Mouse (Mus musculus): ENCODE results near the gene Adam15. TPM values are rescaled to one million over a fixed set of nuclear protein-coding genes. Genes with fewer than 3 reads are reported as not detected.

Adam15 gene
- total RNA-seq, 2 experiments from 2014 or later: 35.8 to 49.8 TPM

DNA sequence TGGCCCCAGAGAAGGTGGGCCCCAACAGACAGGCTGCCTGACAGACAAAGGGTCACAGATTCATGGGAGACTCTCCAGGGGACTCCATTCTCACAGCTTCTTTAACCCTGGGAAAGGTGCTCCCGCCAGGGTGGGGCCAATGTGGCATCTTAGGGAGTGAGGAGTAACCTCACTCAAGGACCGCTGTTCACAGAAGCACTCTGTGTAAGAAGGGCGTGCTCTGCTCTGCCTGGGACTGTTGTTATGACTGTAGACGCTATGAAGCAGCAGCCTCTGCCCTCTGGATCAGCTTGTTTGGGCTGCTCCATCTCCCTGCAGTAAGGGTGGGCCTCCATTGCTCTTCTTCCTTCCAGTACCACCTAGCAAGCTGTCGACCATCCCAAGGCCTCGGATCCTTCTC lies 45.4 kb downstream of the Adam15 start:
- ATAC-seq (replicated peaks; ENCODE audit: poor library complexity): no peak

DNA sequence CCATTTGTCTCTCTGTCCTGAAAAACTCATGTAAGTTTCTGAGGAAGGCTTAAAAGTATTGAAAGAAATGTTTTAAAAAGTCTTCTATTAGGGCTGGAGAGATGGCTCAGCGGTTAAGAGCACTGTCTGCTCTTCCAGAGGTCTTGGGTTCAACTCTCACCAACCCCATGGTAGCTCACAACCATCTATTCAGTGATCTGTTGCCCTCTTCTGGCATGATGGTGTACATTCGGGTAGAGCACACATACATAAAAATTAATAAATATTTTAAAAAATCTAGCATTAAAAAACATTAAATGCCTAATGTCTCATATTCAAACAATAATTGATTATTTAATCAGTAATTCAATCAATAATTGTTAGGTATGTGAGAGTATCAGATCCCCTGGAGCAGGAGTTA lies 49.3 kb downstream of the Adam15 start:
- no peak for ATAC-seq (replicated peaks; ENCODE audit: poor library complexity)

DNA sequence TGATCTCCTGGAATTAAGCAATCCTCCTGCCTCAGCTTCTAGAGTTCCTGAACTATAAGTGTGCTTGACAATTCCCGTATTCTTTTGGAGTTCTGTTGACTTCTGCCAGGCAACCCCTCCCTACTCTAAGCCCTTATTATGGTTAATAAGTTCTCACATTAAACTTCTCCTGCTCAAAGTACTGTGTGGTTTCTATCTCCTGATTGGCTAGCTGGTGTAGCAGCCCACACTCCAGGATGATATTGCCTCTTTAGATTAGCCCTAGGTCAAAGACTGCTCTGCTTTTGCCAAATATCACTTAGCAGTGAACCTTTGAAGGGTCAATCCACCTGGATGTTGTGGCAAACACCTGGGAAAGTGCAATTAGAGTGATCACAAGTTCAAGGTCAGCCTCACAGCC lies 49.7 kb downstream of the Adam15 start:
- no peak for ATAC-seq (replicated peaks; ENCODE audit: poor library complexity)

DNA sequence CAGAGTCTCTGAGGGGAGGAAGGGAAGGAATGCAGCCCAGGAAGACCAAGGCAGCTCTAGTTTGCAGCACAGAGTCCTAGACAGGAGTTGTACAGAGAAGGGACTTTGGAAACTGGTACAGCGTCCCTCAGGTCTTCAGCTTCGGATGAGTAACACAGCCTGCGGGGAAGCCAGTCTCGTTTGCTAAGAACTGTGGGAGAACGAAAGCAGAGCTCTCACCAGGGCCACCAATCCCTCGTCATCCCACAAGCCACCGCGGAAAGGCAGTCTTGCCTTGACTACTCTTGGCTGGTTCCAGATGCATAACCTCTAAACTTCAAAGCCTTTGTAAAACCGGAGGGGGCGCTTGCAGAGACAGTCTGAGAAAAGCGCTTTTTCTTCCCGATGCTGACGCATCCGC lies 50.3 kb downstream of the Adam15 start:
- peak; percentile 20; the same call in 1 of the 2 replicates for ATAC-seq (replicated peaks; ENCODE audit: poor library complexity)

DNA sequence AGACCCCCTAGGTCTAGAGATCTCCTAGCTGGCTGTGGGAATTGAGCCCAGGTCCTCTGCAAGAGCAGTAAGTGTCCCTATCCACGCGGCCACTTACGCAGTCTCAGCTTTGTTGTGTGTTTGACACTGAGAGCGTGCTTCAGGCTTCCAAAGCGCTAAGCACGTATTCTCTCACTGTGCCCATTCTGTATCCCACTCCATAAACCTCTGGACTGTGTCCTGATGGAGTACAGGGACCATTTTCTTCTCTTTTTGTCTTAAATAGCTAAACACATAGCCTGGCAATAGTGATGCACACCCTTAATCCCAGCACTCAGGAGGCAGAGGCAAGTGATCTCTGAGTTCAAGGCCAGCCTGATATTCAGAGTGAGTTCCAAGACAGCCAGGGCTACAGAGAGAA lies 50.9 kb downstream of the Adam15 start:
- no peak for ATAC-seq (replicated peaks; ENCODE audit: poor library complexity)

DNA sequence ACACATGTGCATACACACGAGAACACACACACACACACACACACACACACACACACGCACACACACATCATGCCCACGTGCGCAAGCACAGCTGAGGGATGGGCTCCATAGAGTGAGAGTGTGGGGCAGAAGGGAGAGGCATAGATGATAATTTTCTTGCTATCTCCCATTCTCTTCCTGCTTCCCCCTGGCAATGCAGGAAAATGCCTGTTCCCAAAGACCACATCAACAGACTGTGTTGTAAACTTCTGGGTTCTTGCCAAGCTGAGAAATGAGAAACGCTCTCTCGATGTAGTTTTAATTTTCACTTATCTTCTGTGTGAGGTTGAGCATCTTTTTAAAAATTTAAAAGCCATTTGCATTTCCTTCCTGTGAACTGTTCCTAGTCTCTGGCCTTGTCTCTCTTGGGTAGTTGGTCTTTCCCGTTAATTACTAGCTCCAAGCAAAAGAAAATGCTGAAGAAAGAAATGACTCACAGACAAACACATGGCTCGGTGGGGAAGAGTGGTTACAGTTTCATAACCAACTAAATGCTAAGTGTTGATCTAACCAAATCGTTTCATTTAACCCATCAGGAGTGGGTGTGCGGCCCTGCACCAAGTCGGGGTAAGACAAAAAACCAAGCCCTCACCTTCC lies 52.9 kb downstream of the Adam15 start:
- no peak for ATAC-seq (replicated peaks; ENCODE audit: poor library complexity)

DNA sequence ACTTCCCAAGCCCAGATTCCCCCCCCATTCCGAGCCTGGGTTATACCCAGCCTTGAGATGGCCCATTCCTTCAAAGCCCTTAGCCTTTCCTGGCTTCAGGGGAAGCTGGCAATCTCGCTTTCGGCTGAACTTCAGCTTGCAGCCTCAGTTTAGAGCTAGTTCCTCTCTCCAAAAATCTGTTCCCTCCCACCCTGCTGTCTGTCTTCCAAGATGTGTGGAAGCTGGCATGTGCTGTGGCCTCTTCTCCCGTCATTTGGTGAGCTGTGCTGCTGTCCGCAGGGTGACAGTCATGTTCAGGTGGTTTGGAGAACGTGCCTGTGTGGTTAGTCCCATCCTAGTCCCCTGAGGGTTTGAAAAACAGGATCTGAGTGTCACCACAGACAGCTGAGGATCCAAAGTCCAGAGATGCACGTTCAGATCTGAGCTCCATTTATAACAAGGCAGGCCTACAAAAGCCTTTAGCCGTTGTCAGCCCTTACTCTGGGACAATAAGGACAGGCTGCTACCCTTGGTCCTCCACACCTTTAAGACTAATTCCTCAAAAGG lies 54.0 kb downstream of the Adam15 start:
- ATAC-seq (replicated peaks; ENCODE audit: poor library complexity): no peak

DNA sequence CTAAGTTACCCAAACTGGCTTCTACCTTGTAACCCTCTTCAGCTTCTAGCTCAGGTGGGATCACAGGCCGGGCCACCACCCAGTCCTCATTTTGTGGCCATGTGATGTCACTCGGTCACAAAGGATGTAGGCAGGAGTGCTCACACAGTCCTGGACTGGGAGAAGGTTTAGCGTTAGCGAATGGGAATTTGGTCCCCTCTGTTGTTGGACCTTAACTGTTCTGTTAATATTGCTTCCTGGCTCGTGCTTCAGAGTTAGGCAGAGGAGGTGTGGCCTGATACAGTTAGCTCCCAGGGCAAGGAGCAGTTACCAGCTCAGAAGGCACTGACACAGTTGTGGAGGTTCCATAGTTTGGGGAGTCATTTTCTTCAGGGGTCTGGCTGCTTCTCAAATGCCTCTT lies 55.6 kb downstream of the Adam15 start:
- ATAC-seq (replicated peaks; ENCODE audit: poor library complexity): no peak

DNA sequence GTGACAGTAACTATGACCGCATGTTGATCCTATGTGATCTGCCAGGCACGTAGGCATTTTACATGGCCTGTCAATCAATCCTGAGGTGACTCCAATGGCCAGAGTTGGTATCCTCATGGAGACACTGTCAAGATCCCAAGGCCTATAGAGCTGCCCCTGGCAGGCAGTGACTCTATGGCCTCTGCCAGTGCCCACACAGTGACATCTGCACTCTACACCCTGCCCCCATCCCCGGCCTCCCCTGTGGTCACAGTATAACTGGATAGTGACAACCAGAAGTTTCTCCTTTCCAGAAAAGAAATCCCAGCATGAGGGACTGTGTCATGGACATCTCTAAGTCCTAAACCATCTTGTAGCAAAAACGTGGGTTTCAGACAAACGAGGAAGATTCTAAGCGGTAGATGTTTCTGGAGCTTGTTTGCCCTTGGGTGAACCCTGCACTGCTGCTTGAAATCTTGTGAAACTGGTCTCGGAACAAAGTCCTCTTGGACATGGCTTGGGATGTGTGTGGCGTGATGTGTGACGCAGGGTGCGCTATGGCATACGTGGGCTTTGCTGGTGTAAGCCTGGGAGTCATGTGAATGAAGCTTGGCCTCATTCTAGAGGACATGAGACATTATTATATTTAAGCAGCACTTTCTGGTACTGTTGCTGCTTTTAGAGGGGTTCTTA lies 56.4 kb downstream of the Adam15 start:
- ATAC-seq (replicated peaks; ENCODE audit: poor library complexity): no peak

DNA sequence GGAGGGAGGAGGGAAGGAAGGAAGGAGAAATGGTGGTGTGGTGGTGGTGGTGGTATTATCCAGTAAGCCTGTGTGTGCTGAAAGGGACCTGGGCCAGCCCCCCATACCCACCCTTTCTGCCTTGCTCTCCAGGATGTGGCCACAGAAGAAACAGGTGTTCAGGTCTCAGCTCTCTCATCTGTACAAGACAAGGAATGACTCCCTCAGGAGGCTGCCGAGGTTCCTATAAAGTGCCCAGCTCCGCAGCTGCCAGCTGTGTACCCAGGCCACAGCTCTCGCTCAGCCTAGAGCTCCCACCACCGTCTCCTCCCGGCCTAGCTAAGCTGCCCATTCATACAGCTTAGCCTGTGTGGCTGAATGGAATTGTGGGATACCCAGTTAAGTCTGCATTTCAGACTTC lies 57.5 kb downstream of the Adam15 start:
- ATAC-seq (replicated peaks; ENCODE audit: poor library complexity): no peak

DNA sequence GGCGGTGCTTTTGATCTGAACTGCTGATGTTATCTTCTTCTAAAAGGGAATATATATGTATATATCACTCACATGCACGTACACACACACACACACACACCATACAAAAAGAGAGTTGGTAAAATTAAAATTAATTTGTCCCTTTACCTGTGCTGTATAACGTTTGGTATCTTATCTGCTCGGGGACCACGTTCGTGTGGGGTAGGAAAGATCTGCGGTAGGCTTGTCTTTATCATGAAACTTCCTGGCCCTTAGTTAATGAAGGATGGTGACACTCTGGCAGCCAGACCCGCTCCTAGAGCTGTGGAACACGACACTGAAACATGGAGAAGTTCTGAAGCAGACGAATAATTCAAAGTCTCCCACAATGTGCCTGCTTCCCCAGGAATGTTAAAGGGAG lies 57.9 kb downstream of the Adam15 start:
- ATAC-seq (replicated peaks; ENCODE audit: poor library complexity): no peak

Other genes starting within 250 kb of the Adam15 start
- gene Gm43738, start 248.9 kb downstream of the Adam15 start, total RNA-seq (2015): not detected in 2 replicates
- gene Gm43738, start 248.9 kb downstream of the Adam15 start, total RNA-seq (2017): not detected in 2 replicates
- gene Fdps, start 248.0 kb downstream of the Adam15 start, total RNA-seq (2015): 99.4 and 118 TPM in 2 replicates
- 238 and 251 TPM in 2 replicates for gene Fdps, start 248.0 kb downstream of the Adam15 start, total RNA-seq (2017)
- 8.0 and 12.1 TPM in 2 replicates for gene Pklr, start 213.9 kb downstream of the Adam15 start, total RNA-seq (2015)
- gene Pklr, start 213.9 kb downstream of the Adam15 start, total RNA-seq (2017): 9.6 and 16.7 TPM in 2 replicates
- 0.24 and 0.42 TPM in 2 replicates for gene Hcn3, start 189.8 kb downstream of the Adam15 start, total RNA-seq (2015)
- 0.27 and 0.67 TPM in 2 replicates for gene Hcn3, start 189.8 kb downstream of the Adam15 start, total RNA-seq (2017)
- gene Clk2, start 185.2 kb downstream of the Adam15 start, total RNA-seq (2015): 51.1 and 53.8 TPM in 2 replicates
- gene Clk2, start 185.2 kb downstream of the Adam15 start, total RNA-seq (2017): 69.3 and 75.9 TPM in 2 replicates
- gene Scamp3, start 172.5 kb downstream of the Adam15 start, total RNA-seq (2015): 92.5 and 93.9 TPM in 2 replicates
- 33.4 and 37.2 TPM in 2 replicates for gene Scamp3, start 172.5 kb downstream of the Adam15 start, total RNA-seq (2017)
- gene Fam189b, start 166.9 kb downstream of the Adam15 start, total RNA-seq (2015): 14.3 and 18.0 TPM in 2 replicates
- 2.3 and 5.2 TPM in 2 replicates for gene Fam189b, start 166.9 kb downstream of the Adam15 start, total RNA-seq (2017)
- 52.8 and 60.0 TPM in 2 replicates for gene Gba, start 147.1 kb downstream of the Adam15 start, total RNA-seq (2015)
- 51.4 and 55.8 TPM in 2 replicates for gene Gba, start 147.1 kb downstream of the Adam15 start, total RNA-seq (2017)
- gene Thbs3, start 134.8 kb downstream of the Adam15 start, total RNA-seq (2015): not detected in 2 replicates
- gene Thbs3, start 134.8 kb downstream of the Adam15 start, total RNA-seq (2017): 0.42 TPM in 1 of 2 replicates, not detected in the other
- gene Mtx1, start 122.9 kb downstream of the Adam15 start, total RNA-seq (2015): 70.4 and 95.6 TPM in 2 replicates
- gene Mtx1, start 122.9 kb downstream of the Adam15 start, total RNA-seq (2017): 66.1 and 95.2 TPM in 2 replicates
- 0.44 TPM in 1 of 2 replicates, not detected in the other for gene Muc1, start 120.9 kb downstream of the Adam15 start, total RNA-seq (2015)
- not detected in 2 replicates for gene Muc1, start 120.9 kb downstream of the Adam15 start, total RNA-seq (2017)
- gene Krtcap2, start 104.0 kb downstream of the Adam15 start, total RNA-seq (2015): 284 and 290 TPM in 2 replicates
- 294 and 304 TPM in 2 replicates for gene Krtcap2, start 104.0 kb downstream of the Adam15 start, total RNA-seq (2017)
- gene Trim46, start 103.7 kb downstream of the Adam15 start, total RNA-seq (2015): 1.2 and 1.5 TPM in 2 replicates
- gene Trim46, start 103.7 kb downstream of the Adam15 start, total RNA-seq (2017): 0.12 and 0.91 TPM in 2 replicates
- 84.4 and 101 TPM in 2 replicates for gene Dpm3, start 90.6 kb downstream of the Adam15 start, total RNA-seq (2015)
- gene Dpm3, start 90.6 kb downstream of the Adam15 start, total RNA-seq (2017): 80.4 and 135 TPM in 2 replicates
- 70.1 and 72.0 TPM in 2 replicates for gene Slc50a1, start 79.4 kb downstream of the Adam15 start, total RNA-seq (2015)
- 49.4 and 65.0 TPM in 2 replicates for gene Slc50a1, start 79.4 kb downstream of the Adam15 start, total RNA-seq (2017)
- 0.62 TPM in 1 of 2 replicates, not detected in the other for gene Efna1, start 68.9 kb downstream of the Adam15 start, total RNA-seq (2015)
- gene Efna1, start 68.9 kb downstream of the Adam15 start, total RNA-seq (2017): 0.17 TPM in 1 of 2 replicates, not detected in the other
- gene Efna3, start 27.0 kb downstream of the Adam15 start, total RNA-seq (2015): not detected in 2 replicates
- gene Efna3, start 27.0 kb downstream of the Adam15 start, total RNA-seq (2017): not detected in 2 replicates
- gene Efna4, start 12.0 kb downstream of the Adam15 start, total RNA-seq (2015): 0.17 and 0.64 TPM in 2 replicates
- gene Efna4, start 12.0 kb downstream of the Adam15 start, total RNA-seq (2017): 0.27 TPM in 1 of 2 replicates, not detected in the other
- not detected in 2 replicates for gene Dcst2, start 12.0 kb upstream of the Adam15 start, total RNA-seq (2015)
- not detected in 2 replicates for gene Dcst2, start 12.0 kb upstream of the Adam15 start, total RNA-seq (2017)
- not detected in 2 replicates for gene Dcst1, start 15.3 kb upstream of the Adam15 start, total RNA-seq (2015)
- gene Dcst1, start 15.3 kb upstream of the Adam15 start, total RNA-seq (2017): not detected in 2 replicates
- gene Zbtb7b, start 44.8 kb upstream of the Adam15 start, total RNA-seq (2015): 3.8 and 5.7 TPM in 2 replicates
- 9.1 and 17.4 TPM in 2 replicates for gene Zbtb7b, start 44.8 kb upstream of the Adam15 start, total RNA-seq (2017)
- gene Lenep, start 52.8 kb upstream of the Adam15 start, total RNA-seq (2015): 1.5 and 2.7 TPM in 2 replicates
- 0.21 and 2.6 TPM in 2 replicates for gene Lenep, start 52.8 kb upstream of the Adam15 start, total RNA-seq (2017)
- gene Flad1, start 61.9 kb upstream of the Adam15 start, total RNA-seq (2015): 9.4 and 11.3 TPM in 2 replicates
- 12.5 and 18.7 TPM in 2 replicates for gene Flad1, start 61.9 kb upstream of the Adam15 start, total RNA-seq (2017)
- 268 TPM in 2 replicates for gene Cks1b, start 68.4 kb upstream of the Adam15 start, total RNA-seq (2015)
- gene Cks1b, start 68.4 kb upstream of the Adam15 start, total RNA-seq (2017): 171 and 192 TPM in 2 replicates
- 41.4 and 42.8 TPM in 2 replicates for gene Shc1, start 68.4 kb upstream of the Adam15 start, total RNA-seq (2015)
- 49.6 and 52.8 TPM in 2 replicates for gene Shc1, start 68.4 kb upstream of the Adam15 start, total RNA-seq (2017)
- 18.9 and 25.2 TPM in 2 replicates for gene Pygo2, start 80.2 kb upstream of the Adam15 start, total RNA-seq (2015)
- 11.8 and 12.8 TPM in 2 replicates for gene Pygo2, start 80.2 kb upstream of the Adam15 start, total RNA-seq (2017)
- gene Pbxip1, start 86.7 kb upstream of the Adam15 start, total RNA-seq (2015): 5.2 and 6.1 TPM in 2 replicates
- 13.4 and 15.0 TPM in 2 replicates for gene Pbxip1, start 86.7 kb upstream of the Adam15 start, total RNA-seq (2017)
- 14.7 and 14.8 TPM in 2 replicates for gene Pmvk, start 104.5 kb upstream of the Adam15 start, total RNA-seq (2015)
- gene Pmvk, start 104.5 kb upstream of the Adam15 start, total RNA-seq (2017): 18.8 and 25.3 TPM in 2 replicates
- gene Kcnn3, start 170.2 kb upstream of the Adam15 start, total RNA-seq (2015): not detected in 2 replicates
- 0.03 TPM in 1 of 2 replicates, not detected in the other for gene Kcnn3, start 170.2 kb upstream of the Adam15 start, total RNA-seq (2017)